Mouse (Mus musculus): ENCODE measurements around the gene Myef2.

- TF ChIP-seq CTCF (IDR thresholded peaks at IDR 0.05; ENCODE audit: insufficient read depth, low read depth, low read length) (no peak), POLR2A (IDR thresholded peaks at IDR 0.05; ENCODE audit: insufficient read depth, low read depth, low read length) (no peak)
Measured at GRCm38 (mm10) chr2:125134113-125134512, 10.7 kb upstream of the Myef2 start.
